Mouse (Mus musculus) kidney, adult 18-20 months (tissue): Measurements from ENCODE around the gene Cramp1l.

Source experiments
- DNase-seq: peaks from one replicate; pipeline ENCODE4 v3.0.0; 2021

The Cramp1l gene

DNA sequence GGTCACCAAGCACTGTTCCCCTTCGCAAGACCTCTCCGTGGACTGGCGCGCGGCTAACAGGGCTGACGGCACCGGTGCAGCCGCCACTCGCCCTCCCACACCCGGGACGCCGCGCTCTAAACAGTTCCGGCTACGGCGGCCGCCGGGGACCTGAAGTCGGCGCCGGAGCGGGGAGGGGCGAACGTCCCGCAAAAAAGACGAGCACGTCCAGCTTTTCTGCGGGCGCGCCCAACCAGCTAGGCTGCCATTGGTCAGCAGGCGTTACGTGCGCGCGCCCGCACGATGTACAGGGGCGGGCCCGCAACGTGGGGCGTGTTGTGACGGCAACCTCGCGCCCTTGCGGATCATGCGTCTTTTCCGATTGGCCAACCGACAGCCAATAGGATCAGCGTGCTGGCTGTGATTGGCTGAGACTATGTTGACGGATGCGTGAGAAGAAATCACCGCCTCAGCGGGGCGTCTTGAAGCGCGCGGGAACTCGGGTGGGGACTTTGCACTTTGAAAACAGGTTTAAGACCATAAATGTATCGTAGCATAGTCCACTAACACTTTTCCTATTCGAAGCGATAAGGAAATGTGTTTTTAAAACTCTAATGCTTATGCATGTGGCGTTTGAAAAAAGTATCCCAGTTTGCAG is at the start of gene Cramp1l, which contains the start of gene Ift140:
TSS of gene Cramp1l (minus strand) at position 134 of the 637 bp plus-strand sequence.
TSS of gene Ift140 (plus strand) at position 431 of the 637 bp plus-strand sequence.
- peak; percentile 99 for DNase-seq

DNA sequence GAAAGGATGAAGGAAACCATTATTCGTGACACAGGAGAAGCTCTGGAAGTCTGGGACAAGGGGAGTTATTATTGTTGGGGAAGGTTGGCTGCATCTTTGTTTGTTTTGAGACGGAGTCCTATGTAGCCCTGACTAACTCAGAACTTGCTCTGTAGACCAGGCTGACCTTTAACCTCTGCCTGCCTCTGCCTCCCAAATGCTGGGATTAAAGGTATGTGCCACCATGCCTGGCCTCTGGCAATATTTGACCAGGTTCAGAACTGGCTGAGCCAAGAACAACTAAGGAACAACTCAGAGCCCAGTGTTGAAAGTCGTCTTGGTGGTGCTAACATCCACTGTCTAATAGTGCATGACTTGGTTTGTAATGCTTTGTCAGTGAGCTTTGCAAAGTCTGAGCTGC is 49.6 kb upstream of the Cramp1l start:
- no peak for DNase-seq

- DNase-seq, result peak; percentile 66
Measured at GRCm38 (mm10) chr17:25064351-25064750, 48.8 kb upstream of the Cramp1l start.

DNA sequence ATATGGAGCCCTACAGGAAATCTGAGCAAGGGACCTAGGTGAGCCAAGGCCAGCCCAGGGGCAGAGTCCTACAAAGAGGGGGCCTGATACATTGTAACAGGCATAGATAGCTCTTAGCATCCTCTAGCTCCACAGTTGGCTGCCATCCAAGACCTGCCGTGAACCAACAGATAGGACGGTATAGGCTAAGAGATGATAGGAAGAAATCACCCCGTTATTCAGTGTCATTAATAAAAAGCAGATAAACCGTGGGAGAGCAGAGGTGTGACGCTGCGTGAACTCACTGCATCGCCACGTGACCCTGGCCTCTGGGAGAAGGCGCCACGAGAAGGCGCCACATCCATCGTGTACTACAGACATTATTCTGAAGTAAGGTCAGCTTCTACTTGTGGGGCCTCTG is 48.3 kb upstream of the Cramp1l start:
- DNase-seq, result no peak

GRCm38 (mm10) chr17:25063261-25063660 is 47.7 kb upstream of the Cramp1l start:
- DNase-seq, result no peak

DNA sequence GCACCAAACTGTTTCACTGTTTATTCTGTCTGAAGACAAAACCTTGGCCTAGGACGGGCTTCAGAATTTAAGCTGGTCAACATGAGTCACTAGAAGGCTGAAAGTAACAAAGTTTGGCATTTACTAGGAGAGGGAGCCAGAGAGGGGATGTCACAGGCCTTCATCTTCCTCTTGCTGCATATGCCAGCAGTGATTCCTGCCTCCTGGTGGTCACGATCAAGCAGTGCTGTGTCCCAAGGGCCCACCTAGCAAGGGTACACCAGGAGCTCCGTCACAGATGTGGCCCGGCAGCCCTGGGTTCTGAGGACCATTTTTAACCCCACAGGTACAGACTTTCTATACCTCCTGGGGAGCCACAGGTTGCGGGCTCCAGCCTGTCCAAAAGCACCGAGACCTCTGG is 41.5 kb upstream of the Cramp1l start:
- no peak for DNase-seq

DNA sequence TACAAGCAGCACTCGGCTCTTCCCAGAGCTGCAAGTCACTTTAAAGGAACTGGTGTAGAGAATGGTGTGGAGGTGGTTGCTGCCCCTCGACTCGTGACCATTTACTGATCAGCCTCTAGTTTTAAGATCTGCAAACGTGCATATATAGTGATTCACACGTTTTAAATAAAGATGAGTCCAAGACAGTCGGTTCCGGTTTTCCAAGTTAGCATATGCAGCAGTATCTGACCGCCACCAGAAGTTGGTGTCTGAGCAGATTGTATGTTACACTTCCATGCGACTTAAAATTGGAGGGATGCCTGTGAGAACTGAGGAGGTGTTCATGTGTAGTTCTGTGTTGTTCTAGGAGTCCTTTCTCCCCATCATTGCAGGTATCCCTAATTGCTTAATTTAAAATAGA is 37.7 kb upstream of the Cramp1l start:
- DNase-seq, result no peak

DNA sequence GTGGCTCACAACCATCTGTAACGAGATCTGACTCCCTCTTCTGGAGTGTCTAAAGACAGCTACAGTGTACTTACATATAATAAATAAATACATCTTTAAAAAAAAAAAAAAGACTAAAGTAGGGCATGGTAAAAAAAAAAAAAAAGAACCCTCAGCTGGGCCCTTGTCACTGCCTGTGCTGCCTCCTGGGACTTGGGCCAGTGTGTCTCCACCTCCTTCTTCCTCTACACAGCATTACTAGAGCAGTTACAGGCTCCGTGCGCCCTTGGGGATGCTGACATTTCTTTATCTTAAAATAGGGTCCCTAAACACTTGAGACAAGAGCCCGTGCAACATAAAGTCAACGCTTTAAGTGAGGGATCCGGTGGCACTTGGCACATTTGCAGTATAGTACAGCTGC is 31.6 kb upstream of the Cramp1l start:
- no peak for DNase-seq

- no peak for DNase-seq
Measured at GRCm38 (mm10) chr17:25045281-25045680, 29.7 kb upstream of the Cramp1l start.

DNA sequence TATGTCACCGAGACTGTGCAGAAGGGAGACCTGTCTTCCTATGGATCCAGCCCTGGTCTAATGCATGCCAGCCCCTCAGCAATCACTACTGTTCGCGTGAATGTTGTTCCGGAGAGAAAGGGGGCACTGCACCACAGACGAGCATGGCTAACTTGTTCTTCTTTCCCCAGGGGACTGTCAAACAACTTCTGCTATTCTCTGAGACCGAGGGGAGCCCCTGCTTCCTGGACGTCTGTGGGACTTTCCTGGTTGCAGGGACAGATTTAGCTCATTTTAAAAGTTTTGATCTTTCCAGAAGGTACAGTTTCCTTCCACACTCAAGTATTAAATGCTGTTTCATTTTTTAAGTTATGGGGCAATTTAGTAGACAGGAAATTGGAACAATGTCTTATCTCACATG is 29.3 kb upstream of the Cramp1l start:
- no peak for DNase-seq

DNA sequence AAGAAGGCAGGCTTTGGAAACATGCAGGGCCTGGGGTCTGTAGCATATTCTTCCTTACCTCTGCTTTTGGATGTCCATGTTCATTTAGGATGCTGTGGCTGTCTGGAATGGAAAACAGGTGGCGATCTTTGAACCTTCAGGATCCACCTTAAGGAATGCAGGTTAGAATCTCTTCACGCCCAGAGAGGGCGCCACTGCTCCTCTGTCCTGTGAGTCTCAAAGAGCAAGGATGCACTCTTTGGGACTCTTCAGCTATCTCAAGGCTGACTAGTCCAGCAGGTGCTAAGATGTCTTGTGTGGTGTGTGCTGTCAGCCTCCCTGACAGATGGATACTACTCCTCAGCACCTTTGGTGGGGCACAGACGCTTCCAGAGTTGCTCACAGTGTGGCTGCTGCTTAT is 20.6 kb upstream of the Cramp1l start:
- peak; percentile 13 for DNase-seq

- DNase-seq, result peak; percentile 81
Measured at GRCm38 (mm10) chr17:25016292-25017132, 924 bp upstream of the Cramp1l start.

DNA sequence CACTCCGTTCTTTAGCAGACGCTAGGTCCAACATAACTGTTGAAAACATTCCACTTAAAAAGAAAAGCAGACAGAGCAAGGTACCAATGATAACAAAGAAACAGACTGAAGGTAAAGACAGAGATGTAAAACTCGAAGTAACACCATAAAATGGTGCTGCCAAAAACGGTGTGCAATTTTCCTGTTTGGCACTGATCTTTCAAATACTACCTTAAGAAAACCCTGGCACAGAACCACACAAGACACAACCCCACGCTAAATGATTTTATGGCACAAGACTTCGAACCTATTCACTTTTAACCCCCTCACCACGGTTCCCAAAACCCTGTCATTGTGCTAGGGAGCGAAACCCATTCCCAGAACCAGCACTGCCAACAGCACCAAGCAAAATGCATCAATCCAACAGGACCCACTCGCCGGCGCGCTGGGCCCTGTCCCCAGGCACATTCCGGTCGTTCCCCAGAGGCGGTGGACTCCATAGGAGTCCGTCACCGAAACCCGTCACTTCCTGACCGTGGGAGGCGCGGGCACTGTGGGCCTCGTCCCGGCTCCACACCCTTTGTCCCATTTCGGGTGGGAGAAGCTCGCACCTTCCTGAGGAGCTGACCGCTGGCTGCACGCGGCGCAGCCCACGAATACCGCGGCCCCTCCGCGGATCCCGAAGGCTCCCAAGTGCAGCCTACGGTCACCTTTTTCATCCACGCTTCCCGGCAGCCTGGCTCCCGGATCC is 582 bp downstream of the Cramp1l start:
- peak; percentile 57 for DNase-seq

DNA sequence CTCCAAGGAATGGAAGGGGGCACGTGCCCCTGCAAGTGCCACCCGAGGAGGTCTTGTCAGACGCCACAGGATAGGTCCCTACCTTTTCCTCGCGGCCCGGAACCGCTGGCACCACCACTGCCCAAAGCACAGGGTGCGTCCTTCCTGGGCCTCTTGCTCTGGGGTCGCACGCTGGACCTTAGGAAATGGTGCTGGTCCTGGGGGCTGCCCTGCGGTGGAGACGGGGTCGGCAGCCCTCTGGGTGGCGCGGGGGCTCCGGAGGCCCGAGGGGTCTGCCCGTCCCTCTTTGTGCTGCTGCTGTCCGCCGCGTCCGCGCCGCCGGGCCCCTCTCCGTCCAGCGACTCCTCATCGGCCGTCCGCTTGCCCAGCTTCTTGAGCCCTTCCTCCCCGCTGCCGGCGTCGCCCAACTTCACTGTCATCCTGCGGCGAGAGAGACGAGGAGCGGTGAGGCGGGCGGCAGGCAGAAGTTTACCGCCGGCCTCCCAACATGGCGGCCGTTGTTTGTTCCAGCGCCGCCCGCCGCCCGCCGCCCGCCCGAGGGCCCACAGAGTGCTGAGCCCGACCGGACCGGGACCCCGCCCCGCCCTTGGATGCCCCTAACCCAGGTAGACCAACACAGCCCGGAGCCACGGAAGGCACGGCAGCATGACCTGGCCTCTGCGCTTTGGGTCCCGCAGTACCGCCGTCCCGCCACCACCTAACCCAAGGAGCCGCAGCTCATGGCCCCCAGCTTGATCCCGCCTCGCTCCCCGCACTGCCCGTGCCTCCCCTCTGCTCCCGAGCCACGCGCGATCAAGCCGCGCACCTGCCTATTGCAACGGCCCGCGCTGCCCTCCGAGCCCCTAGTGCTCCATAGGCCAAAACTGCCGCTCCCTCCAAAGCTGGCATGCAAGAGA is 1.7 kb downstream of the Cramp1l start:
- DNase-seq, result peak; percentile 46

- DNase-seq, result no peak
Measured at GRCm38 (mm10) chr17:25007480-25007879, 8.1 kb downstream of the Cramp1l start.

DNA sequence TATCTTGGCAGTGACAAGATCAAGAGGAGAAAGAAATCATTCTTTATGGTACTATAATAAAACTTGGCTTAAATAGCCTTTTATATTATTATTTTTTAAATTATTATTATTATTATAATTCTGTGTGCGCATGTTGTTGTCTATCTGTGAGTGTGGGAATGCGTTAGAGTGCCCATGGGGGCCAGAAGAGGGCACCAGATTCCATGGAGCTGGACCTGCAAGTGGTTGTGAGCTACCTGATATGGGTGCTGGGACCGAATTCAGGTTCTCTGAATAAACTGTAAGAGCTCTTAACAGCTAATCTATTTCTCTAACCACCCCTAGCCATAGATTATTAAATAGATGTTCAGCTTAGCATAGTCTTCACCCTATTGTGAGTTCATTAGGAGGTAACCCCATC is 10.5 kb downstream of the Cramp1l start:
- no peak for DNase-seq

- no peak for DNase-seq
Measured at GRCm38 (mm10) chr17:24994721-24995120, 20.9 kb downstream of the Cramp1l start.

DNA sequence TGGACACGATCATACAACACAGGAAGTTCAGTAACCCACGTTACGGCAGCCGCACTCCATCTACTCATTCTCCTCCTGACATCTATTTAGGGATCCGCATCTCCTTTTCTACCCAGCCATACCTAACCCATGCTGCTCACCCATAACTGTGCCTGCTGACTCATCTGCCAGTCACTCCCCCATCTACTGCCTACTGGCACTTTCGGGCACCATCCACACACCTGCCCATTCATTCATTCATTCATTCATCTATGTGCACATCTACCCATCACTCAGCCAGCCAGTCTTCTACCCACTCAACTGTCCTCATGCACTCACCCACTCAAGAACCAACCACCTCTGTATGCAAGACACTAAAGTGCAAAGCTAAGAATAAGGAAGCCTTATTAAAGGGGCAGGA is 28.4 kb downstream of the Cramp1l start:
- no peak for DNase-seq

DNA sequence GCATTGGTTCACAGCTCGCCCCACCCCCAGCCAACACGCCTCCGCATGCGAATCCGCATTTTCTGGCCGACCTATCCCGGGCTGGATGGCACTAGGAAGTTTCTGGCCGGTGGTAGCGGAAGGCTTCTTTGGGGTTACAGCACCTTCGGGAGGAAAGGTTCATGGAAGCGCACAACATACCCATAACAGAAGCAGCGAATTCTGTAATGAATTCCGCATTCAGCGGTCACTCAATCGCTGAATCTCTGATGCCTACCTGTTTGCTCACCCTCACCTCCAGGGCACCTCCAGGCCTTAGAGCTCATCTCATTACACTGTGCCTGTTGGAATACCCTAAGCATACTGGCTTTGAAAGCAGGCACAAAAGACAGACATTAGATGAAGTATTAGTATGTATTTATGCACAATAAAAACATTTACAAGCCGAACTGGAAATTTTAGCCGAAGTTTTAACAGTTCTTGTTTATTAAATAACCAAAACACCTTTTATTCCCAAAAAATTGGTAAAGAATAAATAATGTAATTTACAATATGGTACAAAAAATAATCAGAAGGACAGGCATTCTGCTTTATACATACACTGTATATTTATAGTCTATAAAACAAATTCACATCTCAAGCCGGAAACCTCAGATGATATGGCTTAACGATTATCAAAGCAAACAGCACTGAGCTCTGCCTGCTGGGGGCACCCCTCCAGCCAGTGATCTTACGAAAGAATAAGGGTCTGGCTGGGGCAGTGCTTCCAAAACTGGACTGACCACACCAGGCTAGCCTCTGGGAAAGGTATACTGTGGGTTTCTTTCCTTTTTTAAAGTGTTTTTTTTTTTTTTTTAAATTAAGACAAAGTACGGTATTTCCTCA is 54.5 kb downstream of the Cramp1l start:
- DNase-seq, result no peak

GRCm38 (mm10) chr17:24960135-24960851 is 55.3 kb downstream of the Cramp1l start, which contains the start of gene Jpt2:
Gene Jpt2 (minus strand): TSS chr17:24960689.
- DNase-seq, result peak; percentile 98

DNA sequence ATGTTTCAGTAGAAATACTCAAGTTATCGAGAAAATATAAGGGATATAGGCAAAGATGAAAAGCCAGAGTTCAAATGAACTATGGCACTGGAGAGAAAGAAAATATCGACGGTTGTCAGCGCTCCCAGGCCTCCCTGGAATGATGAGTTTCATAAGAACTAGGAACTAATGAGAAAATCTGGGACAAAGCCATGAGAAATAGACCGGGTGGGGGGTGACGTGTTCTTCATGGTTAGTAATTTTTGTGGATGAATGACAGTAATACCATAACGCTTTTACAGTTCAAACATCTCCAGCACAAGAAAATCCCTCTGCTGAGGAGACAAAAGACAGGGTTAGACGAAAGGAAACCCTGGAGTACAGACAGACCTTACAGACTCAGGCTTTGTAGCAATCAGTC is 56.2 kb downstream of the Cramp1l start:
- no peak for DNase-seq
